Mouse (Mus musculus) erythroblast, embryonic 14.5 days (primary cell): ENCODE measurements around the gene Lrrc49.

Experiments
- GATA1 ChIP-seq: IDR thresholded peaks from 2 replicates; pipeline ENCODE4 v1.6.1; 2012; ENCODE audit warnings: low read length, inconsistent platforms, mixed read lengths
- TAL1 ChIP-seq: IDR thresholded peaks from 3 replicates; pipeline ENCODE4 v1.6.1; 2012; ENCODE audit warnings: low read length, inconsistent platforms, mixed read lengths

- TF ChIP-seq GATA1 (no peak), TAL1 (no peak)
These were observed 102.8 kb downstream of the Lrrc49 start for GRCm38 (mm10) chr9:60585206-60585605.
